Mouse (Mus musculus) adrenal gland, postnatal 10 days (tissue): ENCODE data around the gene Emd. TPM values are rescaled to one million over a fixed set of nuclear protein-coding genes. Genes with fewer than 3 reads are reported as not detected.
"Not testable (repeated sequence)": the region's sequence is repeated elsewhere in the genome, so short reads cannot be mapped to it uniquely, and the experiment has no call there.

Source experiments
- DNase-seq: peaks from one replicate; pipeline ENCODE4 v3.0.0; 2021; ENCODE audit warnings: mixed read lengths
- long read RNA-seq, 2 experiments: library from polyadenylated mRNA; stranded (forward); transcript quantifications; one replicate each; pipeline ENCODE4 v2.0.0; 2021
- total RNA-seq, 2 experiments: library from RNA; stranded (reverse); gene quantifications; 2 replicates each; pipeline ENCODE4 v1.2.3; 2021

Emd gene
- 10 to 100 TPM; 38.0 to 45.0 TPM for total RNA-seq
- long read RNA-seq, experiment 1, transcript Emd-202 (6 exons, 1,338 nt), result major isoform, 5 of 20 reads
- long read RNA-seq, experiment 1, partial matches to known transcripts, result 12 of 20 reads
- long read RNA-seq, experiment 1, other reads (novel, unspliced or antisense), result 0 of 20 reads
- long read RNA-seq, experiment 2, partial matches to known transcripts, result 0 of 5 reads
- long read RNA-seq, experiment 2, other reads (novel, unspliced or antisense), result 3 of 5 reads

- peak; percentile 90 for DNase-seq
Observed at GRCm38 (mm10) chrX:74254153-74254887, at the start of gene Emd. Gene Emd (plus strand): TSS chrX:74254687.

GRCm38 (mm10) chrX:74218496-74218895 lies 36.0 kb upstream of the Emd start:
- no peak for DNase-seq

- DNase-seq, result no peak
Observed at GRCm38 (mm10) chrX:74219449-74219848, 35.0 kb upstream of the Emd start.

- DNase-seq, result not testable (repeated sequence)
Observed at GRCm38 (mm10) chrX:74220099-74220498, 34.4 kb upstream of the Emd start.

GRCm38 (mm10) chrX:74230038-74230437 lies 24.4 kb upstream of the Emd start:
- no peak for DNase-seq

GRCm38 (mm10) chrX:74233196-74233595 lies 21.3 kb upstream of the Emd start:
- DNase-seq, result no peak

GRCm38 (mm10) chrX:74240332-74240731 lies 14.2 kb upstream of the Emd start:
- DNase-seq, result no peak

- DNase-seq, result no peak
Observed at GRCm38 (mm10) chrX:74243396-74243795, 11.1 kb upstream of the Emd start.

GRCm38 (mm10) chrX:74243807-74244206 lies 10.7 kb upstream of the Emd start:
- no peak for DNase-seq

- DNase-seq, result peak; percentile 42
Observed at GRCm38 (mm10) chrX:74244614-74245083, 9.8 kb upstream of the Emd start.

- no peak for DNase-seq
Observed at GRCm38 (mm10) chrX:74245107-74245506, 9.4 kb upstream of the Emd start.

- DNase-seq, result peak; percentile 82
Observed at GRCm38 (mm10) chrX:74245687-74246086, 8.8 kb upstream of the Emd start.

GRCm38 (mm10) chrX:74246213-74246681 lies 8.2 kb upstream of the Emd start:
- peak; percentile 86 for DNase-seq

GRCm38 (mm10) chrX:74246693-74247092 lies 7.8 kb upstream of the Emd start:
- no peak for DNase-seq

- peak; percentile 68 for DNase-seq
Observed at GRCm38 (mm10) chrX:74248651-74249050, 5.8 kb upstream of the Emd start.

- peak; percentile 76 for DNase-seq
Observed at GRCm38 (mm10) chrX:74249615-74250014, 4.9 kb upstream of the Emd start, which contains the start of gene Flna. Gene Flna (minus strand): TSS chrX:74249820.

GRCm38 (mm10) chrX:74254888-74255565 lies 540 bp downstream of the Emd start:
- no peak for DNase-seq

GRCm38 (mm10) chrX:74257746-74258145 lies 3.3 kb downstream of the Emd start:
- DNase-seq, result no peak

GRCm38 (mm10) chrX:74269736-74270061 lies 15.2 kb downstream of the Emd start:
- DNase-seq, result no peak

GRCm38 (mm10) chrX:74270062-74270901 lies 15.8 kb downstream of the Emd start, which contains the start of gene Rpl10:
Gene Rpl10 (plus strand): TSS chrX:74270812.
- peak; percentile 88 for DNase-seq

- peak; percentile 49 for DNase-seq
Observed at GRCm38 (mm10) chrX:74270902-74271551, 16.5 kb downstream of the Emd start.
